Mouse (Mus musculus) monocyte, adult 5-6 weeks (primary cell): Measurements from ENCODE around the gene Mga. TPM values are rescaled to one million over a fixed set of nuclear protein-coding genes. Genes with fewer than 3 reads are reported as not detected.

Source experiments
- ATAC-seq: fragments of 153-309, 156-312 bp; replicated peaks from 2 replicates; pipeline ENCODE4 v1.8.0; 2017; ENCODE audit warnings: mild to moderate bottlenecking; ENCODE audit not compliant: low TSS enrichment, insufficient number of reproducible peaks, severe bottlenecking, poor library complexity, low FRiP score
- total RNA-seq: library from RNA; stranded (forward); fragments of 200-1000, 200-491, 200-594 nt; gene quantifications from 3 replicates; pipeline ENCODE4 v1.2.3, GENCODE M21; 2017

Gene Mga
- total RNA-seq, result 57.4 to 66.3 TPM (median 60.3 TPM) in 3 replicates

DNA sequence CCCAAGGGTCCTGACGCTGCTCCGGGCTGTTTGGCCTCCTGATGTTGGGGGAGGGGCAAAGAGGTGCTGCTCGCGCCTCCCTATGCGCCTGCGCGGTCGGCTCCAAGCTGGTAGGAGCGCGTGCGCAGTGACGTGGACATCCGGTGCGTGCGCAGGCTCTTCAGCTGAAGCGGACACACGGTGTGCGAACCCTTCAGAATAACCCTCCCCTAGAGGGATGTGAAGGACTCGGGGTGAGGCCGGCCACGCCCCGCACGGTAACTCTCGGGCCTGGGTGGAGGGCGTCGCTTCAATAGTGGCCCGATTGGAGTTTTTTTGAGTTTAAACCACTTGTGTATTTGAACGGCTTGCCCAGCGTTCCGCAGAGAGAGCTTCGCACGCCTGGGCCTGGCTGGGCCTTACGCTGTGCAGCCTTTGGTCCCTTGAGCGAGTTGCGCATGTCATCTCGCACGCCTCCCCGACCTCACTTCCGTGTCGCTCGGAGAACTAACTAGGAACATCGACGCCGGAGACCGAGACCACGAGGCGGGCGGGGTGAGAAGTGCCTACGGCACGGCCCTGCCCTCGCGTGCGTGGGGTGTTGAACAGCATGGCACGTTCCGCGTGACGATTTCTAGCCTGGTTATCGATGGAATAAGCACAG, at the start of gene Mga:
TSS of gene Mga (plus strand) at position 139 of the 643 bp plus-strand sequence.
- peak; percentile 89 for ATAC-seq

DNA sequence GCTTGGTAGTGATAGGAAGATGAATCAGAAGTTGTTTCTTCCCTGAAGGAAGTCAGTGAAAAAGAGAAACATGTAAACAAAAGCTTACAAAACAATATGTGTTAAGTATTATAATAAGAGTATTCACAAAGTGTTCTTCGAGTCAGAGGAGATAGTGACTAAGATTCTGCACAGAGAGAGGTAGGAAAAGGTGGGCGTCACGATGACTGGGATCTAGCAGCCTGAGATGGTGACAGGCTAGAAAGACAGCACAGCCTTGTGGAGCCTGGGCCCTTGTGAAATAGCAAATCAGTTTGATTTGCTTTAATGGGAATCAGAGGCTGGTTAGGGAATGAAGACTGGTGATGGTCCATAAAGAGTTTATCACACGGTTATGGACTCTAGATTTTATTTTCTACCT, 43.2 kb upstream of the Mga start:
- ATAC-seq, result no peak

DNA sequence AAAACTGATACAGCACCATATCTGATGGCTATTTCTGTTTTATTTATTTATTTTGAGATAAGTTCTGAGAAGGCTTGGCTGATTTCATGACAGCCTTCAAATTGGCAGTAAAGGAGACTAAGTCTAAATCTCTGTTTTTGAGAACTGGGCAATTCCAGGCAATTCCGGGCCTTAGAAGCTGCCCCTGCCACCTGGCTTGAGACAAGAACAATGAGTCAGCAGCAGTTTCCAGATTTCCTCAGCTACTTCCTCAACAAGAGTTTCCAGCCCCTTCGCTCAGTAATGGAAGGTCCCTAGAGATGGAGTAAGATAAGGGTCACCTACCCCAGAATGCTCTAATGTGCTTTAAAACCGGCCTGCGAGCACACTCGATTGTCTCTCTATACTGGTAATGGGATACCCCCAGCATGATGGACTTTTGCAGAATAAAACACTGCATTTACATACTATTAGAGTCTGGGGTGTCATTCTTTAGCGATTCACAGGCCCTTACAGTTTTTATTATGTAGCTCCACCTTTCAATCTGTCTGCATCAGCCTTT, 41.6 kb upstream of the Mga start:
- no peak for ATAC-seq

DNA sequence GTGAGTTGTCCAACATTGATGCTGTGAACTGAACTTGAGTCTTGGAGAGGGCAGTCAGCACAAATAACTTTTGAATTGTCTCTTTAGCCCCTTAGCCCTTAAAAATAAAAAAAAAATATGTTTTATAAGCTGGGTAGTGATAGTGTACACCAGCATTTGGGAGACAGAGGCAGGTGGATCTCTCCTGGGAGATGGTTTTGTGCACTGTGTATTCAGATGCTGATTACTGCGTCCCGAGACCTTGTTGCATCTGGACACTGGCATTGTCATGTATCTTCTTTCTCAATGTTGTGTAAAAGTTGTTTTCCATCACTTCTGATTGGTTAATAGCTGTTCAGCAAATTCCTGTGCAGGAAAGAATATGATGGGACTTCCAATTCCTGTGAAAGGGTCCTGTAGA, 39.7 kb upstream of the Mga start:
- no peak for ATAC-seq

DNA sequence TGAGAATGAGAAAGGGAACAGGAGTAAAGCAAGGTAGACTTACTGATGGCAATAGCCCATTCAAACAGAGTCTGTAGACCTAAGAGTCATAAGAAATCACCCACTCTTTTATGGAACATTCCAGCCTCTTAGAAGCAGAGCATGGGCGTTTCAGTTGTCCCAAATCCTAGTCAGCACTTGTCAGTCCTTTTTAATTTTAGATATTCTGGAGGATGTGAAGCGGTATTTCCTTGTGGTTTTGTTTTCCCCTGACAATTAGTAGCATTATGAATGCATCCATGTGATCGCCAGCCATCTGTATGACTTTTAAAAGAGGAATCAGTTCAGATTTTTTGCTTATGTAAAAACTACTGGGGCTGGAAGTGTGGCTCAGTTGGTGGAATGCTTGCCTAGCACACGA, 32.5 kb upstream of the Mga start:
- no peak for ATAC-seq

DNA sequence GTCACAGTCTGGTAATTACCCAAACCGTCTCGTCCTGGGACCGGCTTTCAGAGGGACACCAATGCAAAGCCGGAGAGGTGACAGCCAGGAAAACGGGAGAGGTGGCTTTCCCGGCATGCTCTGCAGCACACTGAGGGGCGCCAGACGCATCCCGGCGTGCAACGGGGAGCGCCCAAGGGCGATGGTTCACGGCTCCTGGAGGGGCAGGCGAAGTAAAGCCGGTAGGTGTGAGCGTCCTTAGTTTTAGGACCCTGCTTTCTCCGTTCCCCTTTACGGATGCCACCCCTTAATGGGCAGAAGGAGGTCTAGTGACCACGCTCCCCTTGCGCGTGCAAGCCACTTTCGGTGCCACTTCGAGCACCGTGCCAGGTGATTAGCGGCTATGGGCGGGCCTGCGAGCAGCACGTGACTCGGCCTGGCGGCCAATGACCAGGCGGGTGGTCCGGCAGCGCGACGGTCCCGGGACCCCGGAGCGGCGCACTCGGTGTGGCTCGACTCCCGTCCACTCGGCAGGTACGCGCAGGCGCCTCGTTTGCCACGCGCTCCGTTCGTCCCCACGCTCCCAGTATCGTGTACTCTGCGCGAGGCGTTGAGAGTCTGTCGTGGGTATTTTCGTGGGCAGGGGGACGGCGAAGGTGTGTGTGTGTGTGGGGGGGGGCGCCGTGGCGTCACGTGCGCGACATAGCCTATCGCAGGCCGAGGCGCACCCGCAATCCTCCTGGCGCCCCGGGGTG, 24.5 kb upstream of the Mga start:
- ATAC-seq, result peak; percentile 22

DNA sequence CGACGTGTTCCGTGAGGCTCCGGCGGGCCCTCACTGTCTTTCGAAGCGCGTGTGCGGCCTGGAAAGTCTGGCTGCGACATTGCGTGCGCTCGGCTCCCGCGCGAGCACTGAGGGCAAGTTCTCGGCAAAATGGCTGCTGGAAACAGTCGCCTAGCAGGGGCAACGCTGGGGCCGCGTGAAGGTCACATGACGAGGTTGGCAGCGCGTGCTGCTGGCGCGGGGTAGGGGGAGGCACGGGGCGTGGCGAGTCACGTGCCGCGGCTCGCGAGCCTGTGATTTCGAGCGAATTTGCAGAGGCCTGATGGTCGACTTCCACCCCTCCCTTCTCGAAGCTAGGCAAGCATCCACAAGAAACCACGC, 23.9 kb upstream of the Mga start:
- ATAC-seq, result peak; percentile 54; the same call in 1 of the 2 replicates

DNA sequence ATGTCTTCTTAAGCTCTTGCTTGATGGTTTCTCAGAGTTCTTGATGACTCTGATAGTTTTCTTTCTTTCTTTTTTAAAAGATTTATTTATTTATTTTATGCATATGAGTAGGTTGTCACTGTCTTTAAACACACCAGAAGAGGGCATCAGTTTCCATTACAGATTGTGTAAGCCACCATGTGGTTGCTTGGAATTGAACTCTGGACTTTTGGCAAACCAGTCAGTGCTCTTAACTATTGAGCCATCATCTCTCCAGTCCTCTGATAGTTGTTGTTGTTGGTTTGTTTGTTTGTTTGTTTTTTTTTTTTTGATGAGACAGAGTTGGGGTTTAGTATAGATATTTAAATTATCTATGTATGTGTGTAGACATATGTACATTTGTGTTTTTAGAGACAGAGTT, 21.0 kb upstream of the Mga start:
- no peak for ATAC-seq

DNA sequence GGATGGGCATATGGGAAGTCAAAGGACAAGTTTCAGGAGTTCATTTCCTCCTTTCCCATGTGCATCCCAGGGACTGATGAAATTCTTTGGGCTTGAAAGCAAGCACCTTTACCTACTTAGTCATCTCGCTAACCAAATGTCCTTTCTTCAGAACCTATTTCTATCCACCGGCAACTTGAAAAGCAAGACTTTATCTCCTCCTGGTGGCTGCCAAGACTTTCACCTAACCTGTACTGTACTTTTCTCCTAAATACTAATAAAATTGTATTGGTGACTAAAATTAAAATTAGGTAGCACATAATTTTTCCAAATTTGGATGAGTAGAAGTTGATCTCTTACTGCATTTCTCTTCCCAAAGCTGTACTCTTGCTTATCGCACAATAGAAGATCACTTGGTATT, 9.8 kb upstream of the Mga start:
- no peak for ATAC-seq

DNA sequence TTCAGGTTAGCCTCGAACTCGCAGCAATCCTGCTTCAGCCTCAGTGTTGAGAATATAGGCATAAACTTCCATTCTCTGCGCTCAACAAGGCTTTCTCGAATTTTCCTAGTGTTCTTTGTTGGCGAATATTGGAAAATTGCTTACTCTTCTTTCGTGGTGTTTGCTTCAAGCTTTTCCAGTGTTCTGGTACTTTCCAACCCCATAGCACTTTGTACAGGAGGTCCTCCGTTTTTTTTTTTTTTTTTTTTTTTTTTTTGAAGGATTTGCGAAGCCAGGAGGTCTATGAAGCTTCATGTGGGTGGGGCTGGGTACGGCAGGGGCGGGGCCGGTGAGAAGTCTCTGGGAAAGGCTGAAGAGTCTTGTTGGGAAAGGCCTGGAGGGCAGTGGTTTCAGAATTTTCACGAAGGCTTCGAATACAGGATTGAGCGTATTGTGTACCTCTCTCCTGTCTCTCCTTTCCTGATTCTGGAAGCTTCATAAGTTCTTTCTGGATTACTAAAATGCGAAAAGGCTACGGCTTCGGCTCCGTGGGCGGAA, 407 bp upstream of the Mga start:
- no peak for ATAC-seq

DNA sequence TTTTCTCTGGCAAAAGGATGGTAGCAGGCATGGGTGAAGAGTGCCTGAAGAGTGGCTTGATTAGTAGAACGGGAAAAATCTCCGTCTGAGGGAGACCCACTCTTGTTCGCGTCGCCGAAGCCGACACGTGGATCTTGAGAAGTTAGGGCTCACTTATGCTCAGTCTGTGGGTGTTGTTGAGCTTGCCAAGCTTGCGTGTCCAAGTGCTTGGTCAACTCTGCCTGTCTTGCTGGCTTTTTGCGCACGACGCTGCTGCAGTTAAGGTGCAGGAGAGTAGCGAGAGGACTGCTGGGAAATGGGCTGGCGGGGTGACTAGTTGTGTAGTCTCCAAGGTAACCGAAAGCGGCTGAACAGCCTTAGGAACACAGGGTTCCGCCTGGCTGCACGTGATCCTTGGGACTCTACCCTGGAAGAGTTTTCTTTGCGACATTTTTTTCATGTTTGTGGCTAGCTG, 1.1 kb downstream of the Mga start:
- peak; percentile 73 for ATAC-seq

DNA sequence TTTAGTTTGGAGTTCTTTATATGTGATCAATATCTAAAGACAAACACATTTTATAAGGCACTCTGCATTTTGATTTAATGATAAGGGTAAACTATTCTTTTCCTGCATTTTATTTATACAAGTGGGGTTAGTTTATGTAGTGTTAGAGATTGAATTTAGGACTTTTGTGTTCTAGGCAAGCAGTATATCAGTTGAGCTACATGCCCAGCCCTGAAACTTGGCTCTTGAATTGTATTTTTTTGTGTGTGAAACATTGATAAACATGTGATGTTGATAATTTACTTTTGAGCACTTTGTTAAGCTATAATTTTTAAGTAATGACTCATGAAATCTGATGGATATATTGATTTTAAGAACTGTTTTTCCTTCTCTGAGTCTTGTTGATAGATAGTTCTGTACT, 19.0 kb downstream of the Mga start:
- no peak for ATAC-seq

DNA sequence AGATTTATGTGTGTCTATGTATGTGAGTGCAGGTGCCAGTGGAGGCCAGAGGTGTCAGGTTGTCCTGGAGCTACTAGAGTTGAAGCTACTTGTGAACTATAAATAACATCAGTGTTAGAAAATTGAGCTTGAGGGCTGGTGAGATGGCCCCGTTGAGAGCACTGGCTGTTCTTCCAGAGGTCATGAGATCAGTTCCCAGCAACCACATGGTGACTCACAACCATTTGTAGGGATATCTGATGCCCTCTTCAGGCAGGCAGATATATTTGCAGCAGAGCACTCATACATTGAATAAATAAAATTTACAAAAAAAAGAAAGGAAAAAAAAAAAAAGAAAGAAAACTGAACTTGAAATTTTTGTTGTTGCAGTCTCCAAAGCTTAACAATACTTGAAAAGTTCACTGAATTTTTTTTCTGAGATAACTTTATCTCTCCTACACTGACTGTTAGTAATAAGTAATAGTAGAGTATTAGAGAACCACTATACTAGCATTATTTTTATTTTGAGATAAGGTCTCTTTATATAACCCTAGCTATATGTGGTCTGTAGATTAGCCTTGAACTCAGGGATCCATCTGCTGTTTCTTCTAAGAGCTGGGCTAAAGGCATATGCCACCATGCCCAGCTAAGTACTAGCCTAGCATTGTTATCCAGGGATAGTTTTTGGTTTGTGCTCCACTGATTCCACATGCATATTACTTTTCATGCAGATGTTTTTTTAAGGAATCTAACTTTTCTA, 20.8 kb downstream of the Mga start:
- ATAC-seq, result no peak

DNA sequence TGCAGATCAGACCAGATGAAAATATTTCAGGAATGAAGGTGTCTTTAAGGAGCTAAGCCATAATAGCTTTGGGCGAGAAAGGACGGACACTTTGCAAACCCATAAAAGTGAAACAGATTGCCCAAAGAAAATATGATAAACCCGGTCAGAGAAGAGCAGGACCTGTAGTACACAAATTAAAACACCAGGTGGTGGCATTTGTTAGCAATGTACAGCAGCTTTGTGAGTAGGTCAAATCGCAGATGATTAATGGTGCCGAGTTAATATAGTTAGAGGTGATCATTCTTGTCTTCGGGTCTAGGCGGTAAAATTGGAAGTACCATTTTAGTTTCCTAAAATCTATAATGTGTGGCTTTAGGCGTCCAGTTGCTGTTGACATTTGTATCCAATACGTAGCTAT, 73.5 kb downstream of the Mga start:
- ATAC-seq, result 0 out of 2 replicates have a peak, but pooled peaks have one; percentile 38

DNA sequence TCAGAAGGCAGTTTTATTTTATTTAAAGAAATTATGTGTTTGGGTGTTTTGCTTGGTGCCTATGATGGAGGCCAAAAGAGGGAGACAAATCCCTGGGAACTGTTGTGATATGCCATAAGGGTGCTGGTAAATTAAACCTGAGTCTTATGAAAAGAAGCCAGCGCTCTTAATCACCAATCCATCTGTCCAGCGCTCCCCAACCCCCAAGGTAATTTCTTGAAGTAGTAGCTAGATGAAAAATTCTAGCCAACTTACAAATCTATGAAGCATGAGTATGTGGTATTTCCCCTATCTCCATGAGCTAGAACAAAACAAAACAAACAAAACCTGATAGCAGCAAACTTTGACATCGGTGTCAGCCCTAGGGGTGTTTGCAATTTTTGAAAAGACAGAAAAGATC, 74.3 kb downstream of the Mga start:
- no peak for ATAC-seq

DNA sequence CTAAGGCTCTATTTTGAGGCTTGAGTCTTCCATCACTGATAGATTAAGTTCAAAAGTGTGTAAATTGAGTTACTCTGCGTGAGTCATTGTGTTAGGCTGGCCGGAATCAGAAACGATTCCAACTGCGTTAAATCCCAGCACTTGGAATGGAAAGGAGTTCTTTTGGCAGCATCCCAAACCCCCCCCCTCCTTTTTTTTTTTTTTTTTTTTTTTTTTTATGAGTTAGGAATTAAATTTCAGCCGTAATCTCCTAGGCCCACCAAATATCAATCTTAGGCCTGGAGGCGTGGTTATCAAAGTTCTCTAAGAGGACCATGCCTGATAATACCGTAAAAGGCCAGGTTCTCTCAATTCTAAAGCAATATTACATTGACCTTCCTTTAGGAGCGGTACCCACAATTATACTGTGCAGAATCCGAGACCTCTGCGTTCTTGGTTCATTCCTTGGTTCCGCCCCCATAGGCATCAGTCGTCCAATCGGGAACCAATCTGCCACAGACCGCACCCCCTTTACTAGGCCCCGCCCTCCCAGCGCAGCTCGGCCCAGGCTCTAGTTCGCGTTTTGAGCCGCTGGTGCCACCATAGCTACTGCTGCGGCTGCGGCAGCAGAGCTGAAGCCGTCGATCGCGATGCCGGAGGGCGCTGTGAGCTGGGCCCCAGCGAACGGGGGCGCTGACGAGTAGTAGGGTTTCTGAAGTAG, 75.0 kb downstream of the Mga start:
- peak; percentile 100 for ATAC-seq

DNA sequence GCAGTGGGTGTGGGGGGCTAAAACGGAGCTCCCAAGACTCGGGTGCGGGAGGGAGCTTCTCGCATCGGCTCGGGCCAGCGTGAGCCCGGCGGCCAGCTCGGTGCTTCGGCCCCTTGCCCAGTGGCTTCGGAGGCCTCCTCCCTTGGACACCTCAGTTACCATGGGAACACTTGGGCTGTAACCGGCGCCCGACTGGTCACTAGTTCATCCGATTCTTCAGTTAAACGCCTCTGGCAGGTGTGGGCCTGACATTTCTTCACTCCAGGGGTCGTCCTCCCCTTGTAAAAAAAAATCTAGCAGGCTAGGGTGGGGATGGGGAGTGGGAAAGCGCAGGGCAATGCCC, 75.5 kb downstream of the Mga start, which contains the start of gene Mapkbp1:
TSS of gene Mapkbp1 (plus strand) at position 163 of the 343 bp plus-strand sequence.
- ATAC-seq, result peak; percentile 24

DNA sequence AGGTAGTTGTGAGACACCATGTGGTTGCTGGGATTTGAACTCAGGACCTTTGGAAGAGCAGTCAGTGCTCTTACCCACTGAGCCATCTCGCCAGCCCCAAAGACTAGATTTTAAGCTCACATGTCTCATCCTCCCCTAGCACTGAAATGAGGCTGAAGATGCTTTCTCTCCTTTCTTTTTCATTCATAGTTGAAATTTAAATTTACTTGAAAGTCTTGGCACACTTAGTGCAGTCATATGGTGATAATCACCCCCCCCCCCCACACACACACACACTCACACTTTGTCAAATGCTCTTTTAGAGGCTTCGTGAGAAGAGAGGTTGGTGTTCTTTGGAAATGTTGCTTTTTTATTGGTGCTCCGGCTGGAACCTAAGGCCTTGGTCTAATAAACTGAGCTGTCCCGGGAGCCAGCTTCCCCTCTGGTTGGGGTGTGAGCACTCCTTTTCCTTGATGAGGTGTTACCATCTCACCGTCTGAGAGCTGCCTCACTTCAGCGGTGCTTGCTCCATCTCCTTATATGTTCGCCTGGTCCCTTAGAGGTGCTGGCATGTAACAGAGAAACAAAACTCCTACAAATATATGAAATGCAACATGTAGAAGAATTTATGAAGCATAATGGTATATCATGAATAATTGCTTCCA, 83.4 kb downstream of the Mga start:
- ATAC-seq, result no peak
